Mouse (Mus musculus) right cerebral cortex, postnatal 25 days (tissue): ENCODE data around the gene Foxe3.

ENCODE experiments used
- DNase-seq: peaks from one replicate; pipeline ENCODE4 v3.0.0; 2022

Gene Foxe3

DNA sequence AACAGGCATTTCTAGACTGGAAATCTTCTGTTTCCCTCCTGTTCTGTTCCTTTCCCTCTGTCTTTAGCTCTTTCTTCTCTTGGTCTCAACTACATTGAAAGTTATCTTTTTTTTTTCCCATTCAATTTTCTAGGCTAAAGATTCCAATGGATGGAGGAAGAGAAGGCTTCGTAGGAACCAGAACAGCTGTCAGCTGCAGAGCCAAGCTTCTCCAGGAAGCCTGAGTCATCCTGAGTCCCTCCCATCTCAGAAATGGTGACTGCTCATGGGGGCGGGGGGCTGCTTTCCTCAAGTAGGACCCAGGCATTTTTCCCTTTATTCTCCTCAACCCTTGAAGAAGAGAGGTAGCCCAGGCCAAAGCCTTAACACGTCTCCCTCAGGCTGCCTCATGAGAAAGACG lies 9.8 kb downstream of the Foxe3 start:
- no peak for DNase-seq

DNA sequence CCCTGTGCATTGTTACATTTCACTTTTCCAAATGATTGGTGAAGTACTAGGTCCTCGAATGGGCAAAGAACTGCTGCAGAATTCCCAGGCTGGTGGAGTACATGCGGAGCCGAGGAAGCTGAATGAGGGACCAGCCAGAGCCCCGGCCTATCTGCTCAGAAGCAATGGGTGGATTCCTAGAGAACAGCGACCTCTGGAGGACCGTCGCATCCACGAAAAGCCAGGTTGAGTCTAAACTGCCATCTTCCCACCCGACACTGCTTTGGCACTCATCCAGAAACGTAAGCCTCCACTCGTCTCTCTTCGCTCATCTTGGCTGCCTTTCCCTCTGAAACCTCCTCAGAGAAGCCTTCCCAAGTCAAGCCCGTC lies 12.2 kb downstream of the Foxe3 start:
- peak; percentile 31 for DNase-seq

DNA sequence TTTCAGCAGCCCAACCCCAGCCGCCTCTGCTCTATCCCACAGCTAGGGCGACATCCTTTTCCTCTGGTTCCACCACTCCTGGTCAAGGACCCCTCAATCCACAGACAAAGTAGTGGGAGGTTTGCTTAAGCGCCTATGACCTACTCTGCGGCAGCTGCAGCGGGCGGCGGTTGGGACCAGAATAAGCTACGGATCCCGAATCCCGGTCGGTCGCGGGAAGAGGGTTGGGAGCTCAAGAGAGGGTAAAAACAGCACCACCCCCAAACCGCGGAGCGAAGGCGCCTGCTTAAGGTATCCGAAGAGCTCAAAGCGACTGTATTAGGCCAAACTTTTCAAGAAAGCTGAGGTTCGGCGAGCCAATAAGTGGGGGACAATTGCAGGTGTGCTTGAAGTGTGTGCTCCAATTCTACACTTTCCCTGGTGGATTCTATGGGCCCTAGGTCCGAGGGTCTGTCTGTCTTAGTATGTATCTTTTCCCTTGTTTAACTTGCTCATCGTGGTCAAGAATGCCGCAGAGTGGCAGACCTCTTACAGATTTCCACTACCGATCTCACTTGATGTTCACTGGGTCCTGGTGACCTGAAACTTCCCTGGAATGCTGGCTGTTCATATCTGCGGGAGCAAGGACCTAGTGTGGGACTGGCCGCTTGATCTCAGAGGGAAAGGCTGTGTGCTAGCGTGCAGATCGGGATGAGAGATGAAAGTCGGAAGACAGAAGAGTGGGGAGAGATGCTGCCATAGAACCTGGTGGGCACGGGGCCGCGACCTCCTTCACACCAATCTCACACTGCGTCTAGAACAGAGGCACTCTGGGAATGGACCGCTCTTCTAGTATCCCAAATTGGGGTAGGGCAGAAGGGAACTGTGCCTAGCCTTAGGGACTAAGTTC lies 12.9 kb downstream of the Foxe3 start:
- DNase-seq, result no peak

DNA sequence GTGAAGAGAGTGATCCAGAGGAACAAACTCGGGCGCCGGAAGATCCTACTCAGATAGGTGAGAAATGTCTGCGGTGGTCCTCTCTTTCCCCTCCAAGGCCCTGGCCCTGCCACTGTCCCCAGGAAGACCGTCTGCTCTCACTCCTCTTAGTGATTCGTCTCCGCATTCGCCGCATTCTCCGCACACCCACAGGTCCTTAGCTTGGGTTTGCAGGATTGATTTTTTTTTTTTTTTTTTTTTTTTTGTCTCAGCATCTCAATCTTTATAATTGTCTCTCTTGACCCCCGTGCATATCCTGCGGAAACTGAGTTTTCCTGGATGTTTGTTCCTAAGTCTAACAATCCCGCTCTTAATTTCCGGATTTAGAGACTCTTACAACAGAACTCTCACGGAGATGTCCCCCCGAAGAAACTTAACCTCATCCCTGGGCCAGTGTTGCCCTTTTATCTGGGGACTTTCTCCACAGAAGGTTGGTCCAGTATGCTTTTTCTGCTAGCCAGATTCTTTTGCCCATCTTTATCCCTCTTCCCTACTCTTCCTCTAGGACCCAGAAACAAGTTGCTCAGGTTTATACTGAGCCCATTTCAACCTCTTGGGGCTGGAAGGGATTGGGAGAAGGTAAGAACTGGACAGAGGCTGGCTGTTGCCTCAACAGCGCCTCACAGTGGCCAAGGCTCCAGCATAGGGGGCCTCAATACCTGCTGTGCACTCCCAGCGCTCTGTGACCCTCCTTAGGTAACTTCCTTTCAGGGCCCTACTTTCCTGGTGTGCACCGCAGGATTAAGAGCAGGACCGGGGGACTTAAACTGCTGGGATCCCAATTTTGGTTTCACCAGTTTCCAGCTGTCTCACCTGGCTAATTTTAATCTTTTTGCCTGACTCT lies 16.0 kb downstream of the Foxe3 start:
- no peak for DNase-seq

DNA sequence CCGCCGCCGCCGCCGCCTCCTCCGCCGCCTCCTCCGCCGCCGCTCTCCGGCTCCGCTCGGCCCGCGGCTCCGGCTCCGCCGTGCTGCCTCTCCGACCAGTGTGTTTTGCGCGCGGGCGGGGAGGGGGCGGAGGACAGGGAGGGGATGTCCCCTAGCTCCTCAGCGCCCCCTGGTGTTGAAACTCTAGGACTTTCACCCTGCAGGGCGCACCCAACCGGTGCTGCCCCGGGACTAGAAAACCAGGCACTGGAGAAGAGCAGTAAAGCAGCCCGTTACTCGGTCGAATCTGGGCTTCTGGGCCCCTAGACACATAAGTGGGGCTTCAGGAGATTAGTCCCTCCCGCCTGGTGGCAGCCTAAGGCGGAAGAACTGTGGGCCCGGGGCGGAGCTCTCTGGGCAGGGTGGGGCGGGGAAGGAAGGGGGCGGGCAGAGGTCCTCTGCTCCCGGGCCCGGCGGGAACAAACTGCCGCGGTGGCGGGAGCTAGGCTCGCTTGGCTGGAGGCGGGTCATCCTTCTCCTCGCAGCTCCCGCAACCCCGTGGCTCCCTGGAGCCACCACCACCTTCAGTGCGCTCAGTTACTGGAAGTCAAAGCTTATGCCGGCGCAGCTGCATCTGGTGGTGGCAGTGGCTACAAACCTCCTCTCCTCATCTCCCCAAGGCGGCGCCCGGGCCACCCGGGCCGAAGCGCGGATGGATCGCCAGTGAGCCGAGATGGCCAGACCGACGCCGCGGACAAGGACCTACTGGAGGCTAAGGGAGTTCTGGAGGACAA lies 16.8 kb downstream of the Foxe3 start, which contains the start of gene Foxd2:
Foxd2 (minus strand) TSS at position 45 of the 773 bp plus-strand sequence.
- DNase-seq, result peak; percentile 61

DNA sequence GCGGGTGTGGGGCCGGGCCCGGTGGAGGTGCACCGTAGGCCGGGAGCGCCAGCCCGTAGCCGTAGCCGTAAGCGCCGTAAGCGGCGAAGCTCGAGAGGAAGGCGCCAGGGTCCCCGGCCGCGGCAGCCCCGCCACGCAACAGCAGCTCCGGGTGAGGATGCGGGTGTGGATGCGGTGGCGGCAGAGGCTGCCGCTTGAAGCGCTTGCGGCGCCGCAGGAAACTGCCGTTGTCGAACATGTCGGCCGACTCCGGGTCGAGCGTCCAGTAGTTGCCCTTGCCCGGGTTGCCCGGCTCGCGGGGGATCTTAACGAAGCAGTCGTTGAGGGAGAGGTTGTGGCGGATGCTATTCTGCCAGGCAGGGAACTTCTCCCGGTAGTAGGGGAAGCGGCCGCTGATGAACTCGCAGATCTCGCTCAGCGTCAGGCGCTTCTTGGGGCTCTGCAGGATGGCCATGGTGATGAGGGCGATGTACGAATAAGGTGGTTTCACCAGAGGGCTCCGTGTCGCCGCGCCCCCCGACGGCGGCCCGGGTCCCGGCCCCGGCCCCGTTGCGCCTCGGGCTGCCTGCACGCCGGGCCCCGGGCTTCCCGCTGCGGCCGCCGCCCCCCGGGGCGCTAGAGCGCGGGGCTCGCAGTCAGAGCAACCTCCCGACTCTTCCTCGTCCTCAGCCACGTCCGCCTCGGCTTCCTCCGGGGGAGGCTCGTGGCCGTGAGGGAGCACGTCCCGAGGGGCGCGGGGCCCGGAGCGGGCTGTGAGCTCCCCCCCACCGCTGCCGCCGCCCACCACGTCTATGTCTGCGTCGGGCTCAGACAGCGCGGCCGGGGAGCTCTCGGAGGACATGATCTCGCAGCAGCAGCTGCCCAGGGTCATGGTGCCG lies 17.6 kb downstream of the Foxe3 start:
- DNase-seq, result peak; percentile 27

DNA sequence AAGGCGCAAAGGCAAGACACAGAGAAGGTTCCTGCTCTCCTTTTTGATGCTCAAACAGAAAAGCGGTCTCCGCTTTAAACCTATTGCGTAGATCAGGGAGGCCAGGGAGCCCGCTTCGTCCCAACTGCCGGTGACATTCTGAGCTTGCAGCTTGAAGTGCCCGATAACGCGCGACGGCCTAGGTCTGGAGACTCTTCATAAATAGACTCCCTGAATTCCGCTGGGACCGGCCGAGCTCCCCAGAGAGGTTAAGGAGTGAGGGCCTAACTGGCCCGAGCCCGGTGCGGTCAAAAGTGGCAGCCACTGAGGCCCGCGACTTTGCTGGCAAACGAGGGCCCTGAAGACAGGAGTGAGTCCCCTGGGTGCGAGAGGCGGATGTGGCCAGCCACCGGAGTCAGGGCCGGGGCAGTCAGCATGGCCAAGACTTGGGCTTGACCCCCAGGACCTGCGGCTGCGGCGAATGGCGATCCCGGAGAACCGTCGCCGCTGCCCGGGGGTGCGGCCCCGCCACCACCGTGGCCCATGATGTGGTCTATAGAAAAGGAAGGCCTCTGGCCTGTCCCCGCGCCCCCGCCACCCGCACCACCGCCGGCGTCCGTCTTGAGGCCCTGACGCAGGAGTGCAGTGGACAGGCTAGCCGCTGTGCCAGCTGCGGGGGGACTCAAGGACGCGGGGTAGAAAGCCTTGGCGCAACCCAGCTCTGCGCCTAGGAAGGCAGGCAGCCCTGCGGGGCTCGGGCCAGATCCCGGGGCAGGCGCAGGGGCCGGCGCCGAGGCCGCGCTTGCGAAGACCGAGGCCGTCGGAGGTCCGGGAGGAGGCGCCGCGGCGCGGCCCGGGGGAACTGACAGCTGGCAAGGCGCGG lies 18.5 kb downstream of the Foxe3 start:
- no peak for DNase-seq

DNA sequence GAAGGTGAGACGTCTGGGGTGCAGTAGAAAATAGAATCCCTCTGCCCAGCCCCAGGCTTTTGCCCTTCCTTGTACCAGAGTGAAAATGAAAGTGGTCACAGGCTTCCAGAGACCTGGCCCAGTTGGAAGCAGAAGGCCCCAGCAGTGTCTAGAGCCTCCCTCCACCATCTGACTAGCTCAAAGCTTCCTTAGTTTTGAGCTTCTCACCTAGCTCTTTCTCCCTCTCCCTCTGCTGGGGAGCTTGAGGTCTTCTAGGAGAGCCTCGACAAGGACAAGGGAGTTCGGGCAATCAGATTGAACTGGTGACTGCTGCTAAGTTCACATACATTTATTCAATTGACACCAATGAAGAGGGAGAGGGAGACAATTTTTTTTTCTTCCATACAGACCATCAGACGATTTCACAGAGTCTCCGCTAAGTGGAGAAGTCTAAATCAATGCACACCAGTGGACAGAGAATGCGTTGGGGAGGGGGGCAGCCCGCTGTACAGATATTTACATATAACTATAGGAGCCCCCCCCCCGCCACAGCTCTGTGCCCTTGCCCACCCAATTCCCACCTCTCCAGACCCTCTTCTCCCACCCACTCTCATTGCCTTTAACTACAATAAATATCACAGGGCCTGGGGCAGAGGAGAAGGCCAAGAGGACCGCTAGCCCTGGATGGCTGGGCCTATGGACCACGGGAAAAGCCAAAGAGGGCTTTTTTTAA lies 19.7 kb downstream of the Foxe3 start:
- DNase-seq, result no peak

DNA sequence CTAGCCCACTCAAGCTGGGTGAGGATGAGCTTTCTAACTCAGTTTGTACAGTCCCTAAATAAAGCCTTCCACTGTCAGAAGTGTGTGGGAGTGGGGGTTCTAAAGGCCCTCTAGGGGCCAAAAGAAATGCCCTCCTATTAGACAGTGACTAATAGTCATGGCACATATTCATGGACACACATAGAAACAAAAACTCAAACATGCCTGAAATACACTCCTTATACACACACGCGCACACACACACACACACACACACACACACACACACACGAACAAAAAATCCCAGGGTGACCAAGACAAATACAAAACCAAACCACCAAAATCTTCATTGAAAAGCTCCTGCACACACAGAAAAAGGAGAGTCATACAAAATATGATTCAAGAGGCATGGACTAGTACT lies 20.3 kb downstream of the Foxe3 start:
- DNase-seq, result no peak

DNA sequence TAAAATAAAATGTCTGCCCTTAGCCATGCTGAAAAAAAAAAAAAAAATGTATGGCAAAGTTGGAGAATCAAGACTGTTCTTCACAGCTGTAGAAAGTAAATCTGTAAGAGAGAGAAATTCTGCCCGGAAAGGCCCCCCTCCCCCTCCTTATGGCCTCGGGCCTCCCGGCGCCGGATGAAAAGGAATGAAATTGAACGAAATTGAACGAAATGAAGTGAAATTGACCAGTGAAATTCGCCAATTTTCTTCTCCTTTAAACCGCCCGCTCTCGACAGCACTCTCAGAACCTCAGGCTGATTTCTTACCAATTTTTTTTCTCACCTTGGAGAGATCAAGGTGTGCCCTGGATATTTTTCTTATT lies 22.4 kb downstream of the Foxe3 start:
- DNase-seq, result no peak

DNA sequence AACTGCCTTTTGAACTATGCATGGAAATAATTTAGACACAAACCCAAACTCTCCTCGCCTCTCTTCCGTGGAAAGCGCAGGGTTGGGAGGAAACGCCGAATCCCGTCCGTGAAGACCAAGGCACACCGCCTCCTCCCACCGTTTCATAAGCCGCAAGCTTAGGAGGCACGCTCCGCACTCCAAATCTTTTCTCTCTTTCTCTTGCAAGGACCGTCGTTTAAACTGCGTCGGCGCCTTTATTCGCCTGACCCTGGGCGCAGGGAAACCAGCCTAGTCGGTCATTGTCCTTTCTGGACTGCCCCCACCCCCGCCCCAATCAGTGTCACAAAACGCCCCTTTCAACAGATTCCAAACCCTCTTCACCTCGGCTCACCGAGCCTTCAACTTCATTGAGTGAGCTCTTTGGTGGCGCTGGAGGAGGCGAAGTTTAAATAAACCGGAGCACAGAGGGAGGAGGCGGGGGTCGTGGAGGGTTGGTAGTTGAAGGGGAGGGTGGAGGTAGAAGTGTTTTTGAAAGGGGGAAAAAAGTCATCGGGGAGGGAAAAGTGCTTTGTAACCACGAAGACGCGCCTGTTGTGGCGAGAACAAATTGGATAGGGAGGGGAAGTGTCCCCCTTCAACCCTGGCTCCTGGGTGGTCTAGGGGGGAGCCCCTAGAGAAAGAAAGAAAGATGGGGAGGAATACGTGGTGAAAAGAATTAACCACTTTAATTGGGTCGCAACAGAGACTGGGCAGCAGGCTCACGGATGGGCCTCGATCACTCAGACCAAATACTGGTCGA lies 23.0 kb downstream of the Foxe3 start:
- DNase-seq, result no peak

DNA sequence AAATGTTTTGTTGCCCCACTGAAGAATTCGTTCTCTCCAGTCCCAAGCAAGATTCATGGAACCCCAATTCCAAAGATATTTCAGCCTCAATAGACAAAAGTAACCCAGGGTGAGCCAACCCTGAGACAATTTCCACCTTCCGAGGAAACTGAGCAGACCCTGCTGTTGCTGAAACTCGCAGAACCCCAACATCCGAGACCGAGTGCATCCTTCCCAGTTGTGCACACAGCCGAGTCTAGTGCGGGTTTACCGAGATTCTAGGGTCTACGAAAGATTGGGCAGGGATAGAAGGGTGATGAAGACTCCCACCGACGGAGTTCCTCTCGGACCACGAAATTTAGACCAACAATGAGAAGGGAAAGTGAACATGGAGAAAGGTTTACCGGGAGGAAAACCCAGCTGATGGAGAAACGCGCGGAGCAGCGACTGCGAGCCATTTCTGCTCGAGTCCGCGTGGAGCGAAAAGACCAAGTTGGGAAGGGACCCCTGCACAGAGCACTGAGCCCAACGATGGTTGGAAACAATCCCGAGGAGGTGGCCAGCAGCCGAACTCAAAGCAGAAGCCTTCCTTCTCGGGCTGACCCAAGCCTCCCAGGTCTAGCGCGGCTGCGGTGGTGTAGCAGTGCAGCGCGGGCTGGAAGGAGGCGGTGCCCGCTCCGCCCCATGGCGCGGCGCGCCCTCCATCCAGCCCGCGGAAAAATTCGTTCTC lies 24.0 kb downstream of the Foxe3 start:
- DNase-seq, result no peak

DNA sequence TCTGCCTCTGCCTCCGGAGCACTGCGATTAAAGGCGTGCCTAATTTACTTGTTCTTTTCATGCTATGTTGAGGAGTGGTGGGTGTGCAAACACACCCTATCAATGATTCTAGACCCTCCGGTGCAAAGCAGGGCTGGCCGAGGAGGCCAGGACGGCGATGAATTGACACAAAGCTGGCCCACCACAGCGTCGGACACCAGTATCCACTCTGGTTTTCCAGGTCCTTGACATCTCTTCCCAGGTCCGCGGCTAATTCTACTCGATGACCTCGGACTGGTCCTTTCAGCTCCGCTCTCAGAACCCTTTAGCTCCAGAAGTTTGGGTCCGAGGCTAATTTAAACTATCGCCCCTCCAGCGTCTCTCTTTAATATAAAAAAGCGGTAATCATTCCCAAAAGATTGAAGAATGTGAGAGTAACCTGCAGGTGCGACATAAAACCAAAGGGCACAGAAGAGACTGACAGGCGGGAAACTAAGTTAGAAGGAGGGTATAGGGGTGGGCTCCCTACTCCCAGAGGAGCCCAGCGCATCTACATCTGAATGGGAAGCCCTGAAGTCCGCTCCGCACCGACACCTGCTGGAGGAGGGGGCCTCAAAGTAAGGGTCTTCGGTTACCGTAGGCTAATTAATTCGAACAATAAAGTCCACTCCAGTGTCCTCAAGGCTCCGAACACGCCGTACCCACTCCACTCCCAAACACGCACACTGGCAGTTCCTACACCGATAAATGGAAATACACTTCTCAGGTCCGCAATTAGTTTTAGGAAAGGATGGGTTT lies 24.8 kb downstream of the Foxe3 start:
- no peak for DNase-seq

DNA sequence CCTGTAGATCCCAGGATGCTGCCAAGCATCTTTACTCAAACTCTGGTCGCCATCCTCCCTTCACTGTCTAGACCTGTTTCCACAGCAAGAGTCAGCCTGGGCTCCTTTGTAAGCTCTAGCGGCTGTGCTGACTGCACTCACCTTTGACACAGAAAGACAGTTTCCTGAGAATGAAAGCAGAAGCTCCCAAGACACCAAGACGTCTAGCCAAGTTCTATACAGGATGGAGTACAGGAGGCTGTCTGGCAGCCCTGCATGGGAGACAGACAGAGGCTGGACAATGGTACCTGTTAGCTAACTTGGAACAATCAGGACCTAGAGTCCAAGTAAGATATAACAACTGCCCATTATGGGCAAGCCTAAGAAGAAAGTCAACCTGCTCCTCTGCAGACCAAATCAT lies 25.9 kb downstream of the Foxe3 start:
- no peak for DNase-seq

DNA sequence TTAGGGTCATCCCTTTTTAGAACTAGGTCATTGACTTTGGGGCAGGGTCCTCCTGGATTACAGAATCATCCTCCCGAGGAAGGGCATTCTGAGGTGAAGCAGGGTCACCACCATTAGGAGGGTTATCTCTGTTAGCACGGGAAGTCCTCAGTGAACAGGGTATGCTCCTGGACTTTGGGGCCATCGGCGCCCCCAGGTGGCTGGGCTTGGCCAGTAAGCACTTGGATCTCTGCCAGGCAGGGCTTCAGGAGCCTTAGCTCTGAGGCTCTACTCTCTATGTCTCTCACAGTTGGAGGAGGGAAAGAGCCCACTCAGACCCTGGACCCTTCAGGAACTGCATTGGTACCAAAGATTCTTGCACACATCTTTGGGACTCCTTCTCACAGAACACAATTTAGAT lies 28.0 kb downstream of the Foxe3 start:
- no peak for DNase-seq

DNA sequence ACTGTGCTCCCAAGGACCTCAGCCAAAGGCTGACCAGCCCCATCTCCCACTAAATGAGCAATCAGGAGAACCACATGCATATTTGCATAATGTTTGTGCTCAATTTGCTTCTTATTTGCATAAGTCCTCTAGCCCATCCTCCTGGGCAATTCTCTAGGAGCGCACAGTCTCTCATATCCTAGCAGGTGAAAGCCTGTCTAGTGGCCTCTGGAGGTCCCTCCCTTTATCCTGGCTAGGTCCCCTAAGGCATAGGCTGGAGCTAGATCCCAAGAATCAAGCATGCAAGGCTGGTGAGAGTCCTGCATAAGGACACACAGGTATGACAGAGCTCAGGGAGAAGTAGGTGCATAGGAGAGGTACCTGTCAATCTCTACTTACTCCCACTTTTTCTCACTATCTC lies 43.6 kb downstream of the Foxe3 start:
- DNase-seq, result no peak

DNA sequence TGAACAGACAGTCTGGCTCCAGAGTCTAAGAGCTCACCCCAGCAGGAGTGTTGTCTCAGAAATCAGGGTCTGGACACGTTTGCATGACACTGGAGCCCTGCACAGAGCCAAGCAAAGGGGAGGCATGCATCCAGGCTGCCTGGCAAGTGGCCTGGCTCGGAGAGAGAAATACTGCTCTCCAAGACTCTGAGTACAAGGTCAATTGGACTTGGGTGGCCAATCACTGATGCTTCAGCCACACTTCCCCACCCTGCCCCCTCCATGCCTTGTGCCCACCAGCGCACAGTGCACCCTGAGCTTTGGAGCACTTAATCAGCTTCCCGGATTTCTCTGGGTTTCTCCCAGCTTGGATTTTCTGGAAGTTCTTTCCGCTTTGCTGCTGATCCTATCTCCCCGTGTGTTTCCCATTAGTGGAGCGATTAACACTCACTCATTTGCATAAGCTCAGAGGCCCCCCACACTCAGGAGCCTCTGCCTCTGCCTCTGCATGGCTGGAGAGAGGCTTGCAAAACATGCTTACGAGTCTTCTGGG lies 49.3 kb downstream of the Foxe3 start:
- no peak for DNase-seq
